Mouse (Mus musculus): ENCODE data around the gene Sdf2l1.
A peak's percentile ranks its signal among the peaks of the same experiment; 100 is the strongest.
"Not testable (repeated sequence)": the region's sequence is repeated elsewhere in the genome, so short reads cannot be mapped to it uniquely, and the experiment has no call there.

Gene Sdf2l1

GRCm38 (mm10) chr16:17132089-17132905 is at the start of gene Sdf2l1:
Gene Sdf2l1 (minus strand): TSS chr16:17132383.
- DNase-seq (ENCODE audit: low spot score): peak; percentile 79

- DNase-seq (ENCODE audit: low spot score): no peak
These were observed 49.2 kb upstream of the Sdf2l1 start for GRCm38 (mm10) chr16:17181382-17181781.

- DNase-seq (ENCODE audit: low spot score): no peak
These were observed 47.5 kb upstream of the Sdf2l1 start for GRCm38 (mm10) chr16:17179706-17180105.

- DNase-seq (ENCODE audit: low spot score): no peak
These were observed 45.5 kb upstream of the Sdf2l1 start for GRCm38 (mm10) chr16:17177623-17178170.

GRCm38 (mm10) chr16:17175765-17176164 is 43.6 kb upstream of the Sdf2l1 start:
- no peak for DNase-seq (ENCODE audit: low spot score)

DNA sequence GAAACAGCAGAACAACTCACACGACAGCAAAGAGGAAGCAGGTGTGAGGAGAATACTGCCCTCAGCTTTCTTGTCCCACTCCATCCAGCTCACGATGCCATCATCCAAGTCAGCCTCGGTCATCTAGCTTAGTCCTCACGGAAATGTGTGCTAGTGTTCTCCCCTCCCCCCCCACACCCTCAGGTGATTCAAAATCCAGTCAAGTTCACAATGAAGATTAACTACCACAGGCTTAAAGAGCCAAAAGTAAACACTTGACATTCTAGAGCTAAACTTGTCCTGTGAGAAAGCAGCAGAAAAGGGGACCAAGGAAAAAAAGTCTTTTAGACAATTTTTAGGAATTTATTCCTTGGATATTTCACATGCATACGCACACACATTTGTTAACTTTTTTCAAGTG is 35.9 kb upstream of the Sdf2l1 start:
- no peak for DNase-seq (ENCODE audit: low spot score)

DNA sequence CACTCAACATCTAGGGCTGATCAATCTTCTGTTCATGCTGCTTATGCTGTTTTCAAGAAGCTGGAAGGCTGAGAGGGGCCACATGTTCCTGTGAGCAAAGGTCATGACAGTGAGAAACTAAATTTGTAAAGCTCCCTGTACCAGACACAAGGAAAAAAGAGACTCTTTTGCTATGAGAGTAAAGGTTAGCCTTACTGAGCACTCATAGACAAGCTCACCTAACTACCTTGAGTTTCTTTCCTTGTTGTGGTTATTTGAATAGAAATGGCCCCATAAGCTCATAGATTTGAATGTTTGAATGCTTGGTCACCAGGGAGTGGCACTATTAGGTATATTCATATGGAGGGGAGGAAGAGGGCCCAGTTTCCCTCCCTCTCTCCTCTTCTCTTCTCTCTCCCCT is 35.0 kb upstream of the Sdf2l1 start:
- DNase-seq (ENCODE audit: low spot score): no peak

GRCm38 (mm10) chr16:17165478-17165877 is 33.3 kb upstream of the Sdf2l1 start:
- DNase-seq (ENCODE audit: low spot score): not testable (repeated sequence)

DNA sequence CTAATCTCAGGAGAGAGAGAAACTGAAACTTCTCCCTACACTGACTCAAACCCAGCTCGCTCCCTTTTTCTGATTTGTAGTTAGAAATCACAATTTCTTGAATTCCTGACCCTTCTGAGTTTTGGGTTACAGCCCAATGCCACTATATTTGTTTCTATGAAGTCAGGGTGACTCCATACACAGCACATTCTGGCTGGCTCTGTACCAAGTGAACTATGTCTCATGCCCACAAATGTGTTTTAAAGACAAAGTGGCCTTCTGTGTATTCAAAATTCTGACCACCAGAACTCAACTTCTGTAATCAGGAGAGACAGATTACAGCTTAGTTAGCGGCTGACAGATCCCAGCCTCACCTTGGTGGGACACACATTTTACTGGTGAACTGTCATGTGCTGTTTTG is 22.2 kb upstream of the Sdf2l1 start:
- no peak for DNase-seq (ENCODE audit: low spot score)

- DNase-seq (ENCODE audit: low spot score): no peak
These were observed 19.7 kb upstream of the Sdf2l1 start for GRCm38 (mm10) chr16:17151874-17152273.

DNA sequence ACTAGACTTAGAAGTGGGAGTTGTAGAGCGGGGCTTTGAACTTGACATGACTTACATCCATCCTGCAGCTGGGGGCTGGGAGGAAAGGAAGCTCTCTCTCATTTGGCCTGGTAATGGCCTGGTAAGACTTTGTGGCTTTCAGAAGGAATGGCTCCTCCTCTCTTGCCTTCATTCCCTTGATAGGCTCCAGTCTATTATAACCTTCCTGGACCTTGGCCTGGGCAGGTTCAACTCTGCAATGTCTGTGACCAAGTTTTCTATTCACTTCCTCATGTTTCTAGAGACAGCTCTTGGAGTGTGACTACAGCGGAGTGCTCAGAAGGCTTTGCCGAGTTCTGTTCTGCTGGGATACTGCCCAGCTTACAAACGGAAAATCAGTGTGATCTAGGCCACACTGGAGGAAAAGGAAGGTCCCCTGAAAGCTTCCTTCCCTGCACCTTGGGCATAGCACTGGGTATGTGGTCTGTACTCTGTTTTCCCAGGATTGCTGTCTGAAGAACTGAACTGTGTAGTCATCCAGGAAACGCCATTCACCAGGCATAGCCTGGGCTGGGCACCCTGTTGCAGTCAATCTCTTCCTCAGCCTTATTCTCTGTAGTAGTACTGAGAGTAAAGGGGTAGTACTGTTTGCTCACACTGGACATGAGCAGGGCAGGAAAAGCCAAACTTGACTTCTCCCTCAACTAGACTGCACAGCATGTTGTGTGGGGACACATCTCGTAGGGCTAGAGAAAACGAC is 18.5 kb upstream of the Sdf2l1 start:
- no peak for DNase-seq (ENCODE audit: low spot score)

- no peak for DNase-seq (ENCODE audit: low spot score)
These were observed 15.9 kb upstream of the Sdf2l1 start for GRCm38 (mm10) chr16:17148084-17148483.

GRCm38 (mm10) chr16:17147391-17147929 is 15.3 kb upstream of the Sdf2l1 start:
- DNase-seq (ENCODE audit: low spot score): no peak

- no peak for DNase-seq (ENCODE audit: low spot score)
These were observed 14.6 kb upstream of the Sdf2l1 start, which contains the start of gene Ccdc116 for GRCm38 (mm10) chr16:17146772-17147235. Gene Ccdc116 (minus strand): TSS chr16:17147229.

DNA sequence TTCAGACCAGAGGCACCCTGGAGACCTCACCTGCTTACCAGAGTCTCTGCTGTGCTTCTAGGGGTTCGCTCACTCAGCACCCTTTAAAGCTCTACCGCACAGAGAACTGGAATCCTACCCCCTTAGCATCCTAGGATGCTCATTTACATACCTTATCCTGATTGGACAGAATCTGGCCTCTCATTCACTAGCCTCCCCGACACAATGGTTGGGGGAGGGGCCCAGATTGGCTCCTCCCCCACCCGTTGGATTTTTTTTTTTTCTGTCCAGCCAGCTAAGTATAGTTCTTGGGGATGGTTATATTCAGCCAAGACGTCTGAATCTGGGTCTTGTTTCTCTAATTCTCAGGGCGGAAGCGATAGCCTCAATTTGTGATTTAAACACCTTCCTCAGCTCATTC is 12.2 kb upstream of the Sdf2l1 start, which contains the start of gene Ydjc:
Gene Ydjc (plus strand): TSS at position 283 of the 400 bp plus-strand sequence.
- no peak for DNase-seq (ENCODE audit: low spot score)

DNA sequence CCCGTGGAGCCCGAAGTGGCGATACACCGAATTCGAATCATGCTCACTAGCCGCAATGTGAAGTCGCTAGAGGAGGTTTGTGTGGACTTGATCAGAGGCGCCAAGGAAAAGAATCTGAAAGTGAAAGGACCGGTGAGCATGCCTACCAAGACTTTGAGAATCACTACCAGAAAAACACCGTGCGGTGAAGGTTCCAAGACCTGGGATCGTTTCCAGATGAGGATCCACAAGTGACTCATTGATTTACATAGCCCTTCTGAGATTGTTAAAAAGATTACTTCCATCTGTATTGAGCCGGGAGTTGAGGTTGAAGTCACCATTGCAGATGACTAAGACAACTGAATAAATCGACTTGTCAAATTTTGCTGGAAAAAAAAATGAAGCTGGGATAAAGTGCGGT is 5.2 kb upstream of the Sdf2l1 start:
- no peak for DNase-seq (ENCODE audit: low spot score)

- no peak for DNase-seq (ENCODE audit: low spot score)
These were observed 670 bp upstream of the Sdf2l1 start for GRCm38 (mm10) chr16:17132906-17133200.

- DNase-seq (ENCODE audit: low spot score): no peak
These were observed 743 bp downstream of the Sdf2l1 start for GRCm38 (mm10) chr16:17131191-17132088.

DNA sequence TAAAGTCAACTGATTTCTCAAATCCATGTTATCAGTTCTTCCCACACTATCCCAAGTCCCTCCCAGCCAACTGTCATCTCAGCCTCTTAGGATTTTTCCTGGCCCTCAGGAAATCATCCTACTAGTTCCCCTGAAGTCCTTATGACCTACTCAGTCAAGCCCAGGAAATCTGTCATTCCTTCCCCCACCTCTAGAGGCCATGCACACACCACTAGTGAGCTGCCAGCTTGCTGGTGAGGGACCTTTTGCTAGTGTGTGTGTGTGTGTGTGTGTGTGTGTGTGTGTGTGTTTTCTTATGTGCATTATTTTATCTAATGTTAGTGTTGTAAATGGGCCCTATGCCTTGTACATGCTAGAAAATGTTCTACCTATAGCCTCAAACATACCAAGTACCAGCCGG is 4.9 kb downstream of the Sdf2l1 start:
- no peak for DNase-seq (ENCODE audit: low spot score)

- no peak for DNase-seq (ENCODE audit: low spot score)
These were observed 7.2 kb downstream of the Sdf2l1 start, which contains the start of gene 2610318N02Rik for GRCm38 (mm10) chr16:17124871-17125520. Gene 2610318N02Rik (minus strand): TSS chr16:17125167.
